Mouse (Mus musculus): ENCODE data around the gene Klhl26. TPM values are rescaled to one million over a fixed set of nuclear protein-coding genes. Genes with fewer than 3 reads are reported as not detected.

Klhl26 gene
- polyA plus RNA-seq, 1 experiment = not detected

DNA sequence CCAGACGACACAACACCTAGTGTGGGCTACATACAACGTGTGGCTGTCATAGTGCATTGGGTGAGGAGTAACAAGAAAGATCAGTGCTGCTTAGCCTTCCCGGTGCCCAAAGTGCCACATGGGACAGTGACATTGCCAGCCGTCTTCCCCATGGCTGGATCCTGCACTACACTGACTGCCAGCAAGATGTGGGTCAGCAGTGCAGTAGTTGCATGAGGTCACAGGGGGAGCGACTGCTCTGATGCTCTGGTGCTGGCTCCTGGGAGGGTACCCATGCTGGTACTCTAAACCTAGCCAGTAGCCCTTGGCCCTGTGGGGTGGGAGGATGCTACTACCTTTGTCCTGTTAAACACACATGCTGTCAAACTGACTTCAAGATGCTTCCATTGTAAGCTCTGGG lies 16.6 kb downstream of the Klhl26 start:
- 77% methylated on average over 5 of the region's 5 CpGs for WGBS
- no peak overlapping the region for H3K27ac ChIP-seq (ENCODE audit: insufficient read depth, low read depth, low read length)

DNA sequence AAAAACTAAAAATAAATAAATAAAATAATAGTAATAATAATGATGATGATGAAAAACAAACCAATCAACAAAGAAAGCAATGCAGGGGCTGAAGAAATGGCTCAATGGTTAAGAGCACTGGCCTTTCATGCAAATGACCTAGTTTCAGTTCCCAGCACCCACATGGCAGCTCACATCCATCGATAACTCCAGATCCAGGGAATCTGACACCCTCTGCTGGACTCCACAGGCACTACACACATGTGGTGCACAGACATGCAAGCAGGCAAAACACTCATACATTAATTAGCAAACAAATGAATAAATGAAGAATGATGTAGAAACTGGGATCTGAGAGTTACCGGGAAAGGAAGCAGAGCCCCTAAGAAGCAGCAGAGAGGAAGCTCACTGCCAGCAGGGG lies 17.1 kb downstream of the Klhl26 start:
- TF ChIP-seq POLR2A (IDR thresholded peaks at IDR 0.05; ENCODE audit: insufficient read depth, low read depth, low read length) (no peak), CTCF (IDR thresholded peaks at IDR 0.05; ENCODE audit: insufficient read depth, low read depth, low read length) (no peak)
- WGBS = 96% methylated on average over 2 of the region's 2 CpGs
- Histone ChIP-seq H3K27ac (ENCODE audit: insufficient read depth, low read depth, low read length) (no peak overlapping the region), H3K4me1 (ENCODE audit: control insufficient read depth, insufficient read depth, low read length) (peaks cover 39% of the 10 kb centered on the region), H3K4me3 (ENCODE audit: insufficient read depth, low read depth, low read length) (no peak overlapping the region)

More for the DNA sequence above, 16.6 kb downstream of the Klhl26 start:
- H3K4me3 ChIP-seq (ENCODE audit: insufficient read depth, low read depth, low read length) = no peak overlapping the region
- TF ChIP-seq CTCF (IDR thresholded peaks at IDR 0.05; ENCODE audit: insufficient read depth, low read depth, low read length) (no peak), POLR2A (IDR thresholded peaks at IDR 0.05; ENCODE audit: insufficient read depth, low read depth, low read length) (no peak)
- H3K4me1 ChIP-seq (ENCODE audit: control insufficient read depth, insufficient read depth, low read length) = peaks cover 36% of the 10 kb centered on the region

DNA sequence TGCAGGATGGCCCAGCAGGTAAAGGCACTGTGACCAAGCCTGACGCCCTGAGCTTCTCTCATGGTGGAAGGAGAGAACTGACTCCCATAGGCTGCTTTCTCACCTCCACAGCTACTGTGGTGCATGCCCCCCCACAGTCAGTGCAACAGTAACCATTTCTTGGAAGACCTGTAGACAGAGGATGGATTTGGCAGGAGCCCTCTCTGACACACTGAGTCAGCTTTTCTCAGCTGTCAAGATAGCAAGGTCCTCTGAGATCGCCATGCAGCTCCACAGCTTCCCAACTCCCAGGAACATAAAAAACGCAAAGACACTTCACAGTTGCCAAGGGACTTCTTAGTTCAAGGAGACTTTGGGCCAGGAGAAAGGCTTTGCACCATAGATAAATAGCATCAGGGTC lies 18.3 kb downstream of the Klhl26 start:
- WGBS = 81% methylated on average over 3 of the region's 3 CpGs
- H3K27ac ChIP-seq (ENCODE audit: insufficient read depth, low read depth, low read length) = no peak overlapping the region
- H3K4me3 ChIP-seq (ENCODE audit: insufficient read depth, low read depth, low read length) = no peak overlapping the region
- H3K4me1 ChIP-seq (ENCODE audit: control insufficient read depth, insufficient read depth, low read length) = peaks cover 42% of the 10 kb centered on the region
- TF ChIP-seq CTCF (IDR thresholded peaks at IDR 0.05; ENCODE audit: insufficient read depth, low read depth, low read length) (no peak), POLR2A (IDR thresholded peaks at IDR 0.05; ENCODE audit: insufficient read depth, low read depth, low read length) (no peak)

DNA sequence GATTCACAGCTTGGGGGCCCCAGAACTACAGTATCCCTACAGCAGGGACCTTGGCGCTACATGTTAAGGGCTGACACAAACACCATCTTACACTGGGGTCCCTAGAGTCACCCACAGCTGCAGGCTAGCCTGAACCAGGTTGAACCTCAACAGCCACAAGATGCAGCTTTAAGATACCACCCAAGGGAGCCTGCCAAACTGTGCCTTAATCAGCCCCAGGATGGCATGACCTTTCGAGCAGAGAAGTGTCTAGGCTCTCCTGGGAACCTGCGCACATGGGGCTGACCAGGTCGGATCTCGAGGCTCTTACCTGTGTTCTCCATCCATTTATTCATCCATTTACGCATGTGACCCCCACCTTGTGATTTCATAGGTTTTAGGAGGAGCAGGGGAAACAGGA lies 18.9 kb downstream of the Klhl26 start:
- Histone ChIP-seq H3K27ac (ENCODE audit: insufficient read depth, low read depth, low read length) (no peak overlapping the region), H3K4me3 (ENCODE audit: insufficient read depth, low read depth, low read length) (no peak overlapping the region), H3K4me1 (ENCODE audit: control insufficient read depth, insufficient read depth, low read length) (peaks cover 43% of the 10 kb centered on the region)
- 93% methylated on average over 6 of the region's 6 CpGs for WGBS
- no peak for TF ChIP-seq POLR2A (IDR thresholded peaks at IDR 0.05; ENCODE audit: insufficient read depth, low read depth, low read length)
- no peak for TF ChIP-seq CTCF (IDR thresholded peaks at IDR 0.05; ENCODE audit: insufficient read depth, low read depth, low read length)

DNA sequence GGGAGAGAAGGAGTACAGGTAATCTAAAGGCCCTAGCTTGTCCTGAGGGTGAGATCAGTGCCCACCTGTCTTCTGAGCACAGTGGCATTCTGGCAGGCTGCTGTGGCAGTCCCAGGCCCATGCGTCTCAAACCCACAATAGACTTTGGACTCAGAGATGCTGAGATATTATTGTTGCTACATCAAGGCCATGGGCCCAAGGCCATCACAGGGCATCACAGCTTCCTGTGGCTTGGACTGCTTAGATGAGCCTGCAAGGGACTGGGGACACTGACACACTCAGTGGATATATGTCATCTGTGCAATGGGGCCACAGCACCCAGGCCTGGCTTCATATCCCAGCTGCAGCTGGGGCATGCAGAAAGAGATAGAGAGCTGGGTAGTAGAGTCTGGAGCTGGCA lies 19.8 kb downstream of the Klhl26 start:
- WGBS = 95% methylated on average over 1 of the region's 1 CpGs
- Histone ChIP-seq H3K4me1 (ENCODE audit: control insufficient read depth, insufficient read depth, low read length) (peaks cover 36% of the 10 kb centered on the region), H3K27ac (ENCODE audit: insufficient read depth, low read depth, low read length) (no peak overlapping the region), H3K4me3 (ENCODE audit: insufficient read depth, low read depth, low read length) (no peak overlapping the region)
- TF ChIP-seq CTCF (IDR thresholded peaks at IDR 0.05; ENCODE audit: insufficient read depth, low read depth, low read length) (no peak), POLR2A (IDR thresholded peaks at IDR 0.05; ENCODE audit: insufficient read depth, low read depth, low read length) (no peak)

DNA sequence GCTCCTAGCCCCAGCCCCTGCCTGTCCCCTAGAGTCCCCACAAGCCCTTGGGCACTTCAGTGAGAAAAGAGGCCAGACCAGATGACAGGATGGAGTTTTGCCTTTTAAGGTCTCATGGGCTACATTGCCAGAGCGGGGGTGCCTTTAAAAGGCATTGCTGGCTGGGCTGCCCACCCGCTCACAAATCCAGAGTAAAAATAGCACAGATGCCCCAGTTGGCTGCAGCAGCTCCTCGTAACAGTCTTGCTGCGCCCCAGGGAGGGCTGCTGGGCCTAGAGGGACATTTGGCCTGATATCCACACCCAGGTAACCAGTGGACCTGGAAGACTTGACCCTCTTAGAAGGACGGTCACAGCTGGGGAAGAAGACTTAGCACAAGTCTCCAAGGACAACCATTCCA lies 22.9 kb downstream of the Klhl26 start:
- peaks cover 24% of the 10 kb centered on the region for H3K4me1 ChIP-seq (ENCODE audit: control insufficient read depth, insufficient read depth, low read length)
- peak overlapping the region; percentile 53; the same call in 1 of the 2 replicates for H3K27ac ChIP-seq (ENCODE audit: insufficient read depth, low read depth, low read length)
- no peak overlapping the region for H3K4me3 ChIP-seq (ENCODE audit: insufficient read depth, low read depth, low read length)
- WGBS = 45% methylated on average over 5 of the region's 5 CpGs
- TF ChIP-seq POLR2A (IDR thresholded peaks at IDR 0.05; ENCODE audit: insufficient read depth, low read depth, low read length) (no peak), CTCF (IDR thresholded peaks at IDR 0.05; ENCODE audit: insufficient read depth, low read depth, low read length) (no peak)

DNA sequence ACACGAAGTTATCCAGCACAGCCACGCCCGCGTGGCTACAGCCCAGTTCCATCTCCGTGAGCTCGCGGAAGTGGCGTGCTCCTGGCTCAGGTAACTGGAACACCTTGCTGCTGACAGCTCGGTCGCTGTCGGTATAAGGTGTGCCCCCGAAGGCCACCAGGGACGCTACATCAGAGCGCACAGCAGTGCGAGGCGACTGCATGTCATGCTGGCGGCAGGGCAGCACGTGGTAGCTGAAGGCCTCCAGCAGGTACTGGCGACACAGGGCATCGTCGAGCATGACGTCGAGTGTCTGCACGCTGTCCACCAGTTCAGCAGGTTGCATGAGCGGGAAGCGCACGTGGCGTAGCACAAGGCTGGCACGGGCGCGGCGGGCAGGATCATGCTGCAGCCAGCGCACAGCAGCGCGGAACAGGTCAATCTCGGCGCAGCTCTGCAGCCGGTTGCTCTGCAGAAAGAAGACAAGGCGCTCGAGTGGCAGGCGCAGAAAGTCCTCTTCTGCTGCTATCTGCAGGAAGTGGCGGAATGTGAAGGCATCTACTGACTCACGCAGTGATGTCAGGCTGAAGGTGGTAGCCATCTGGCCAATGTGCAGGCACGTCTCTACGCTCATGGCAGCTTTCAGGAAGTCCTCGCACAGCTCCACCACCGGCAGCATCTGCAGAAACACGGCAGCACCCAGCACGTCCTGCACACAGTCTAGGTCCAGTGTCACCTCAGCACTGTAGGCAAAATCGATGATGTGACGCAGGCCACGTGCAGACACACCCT lies 24.4 kb downstream of the Klhl26 start:
- Histone ChIP-seq H3K4me1 (ENCODE audit: control insufficient read depth, insufficient read depth, low read length) (peaks cover 24% of the 10 kb centered on the region), H3K4me3 (ENCODE audit: insufficient read depth, low read depth, low read length) (no peak overlapping the region), H3K27ac (ENCODE audit: insufficient read depth, low read depth, low read length) (no peak overlapping the region)
- TF ChIP-seq CTCF (IDR thresholded peaks at IDR 0.05; ENCODE audit: insufficient read depth, low read depth, low read length) (no peak), POLR2A (IDR thresholded peaks at IDR 0.05; ENCODE audit: insufficient read depth, low read depth, low read length) (no peak)
- 80% methylated on average over 52 of the region's 52 CpGs for WGBS

DNA sequence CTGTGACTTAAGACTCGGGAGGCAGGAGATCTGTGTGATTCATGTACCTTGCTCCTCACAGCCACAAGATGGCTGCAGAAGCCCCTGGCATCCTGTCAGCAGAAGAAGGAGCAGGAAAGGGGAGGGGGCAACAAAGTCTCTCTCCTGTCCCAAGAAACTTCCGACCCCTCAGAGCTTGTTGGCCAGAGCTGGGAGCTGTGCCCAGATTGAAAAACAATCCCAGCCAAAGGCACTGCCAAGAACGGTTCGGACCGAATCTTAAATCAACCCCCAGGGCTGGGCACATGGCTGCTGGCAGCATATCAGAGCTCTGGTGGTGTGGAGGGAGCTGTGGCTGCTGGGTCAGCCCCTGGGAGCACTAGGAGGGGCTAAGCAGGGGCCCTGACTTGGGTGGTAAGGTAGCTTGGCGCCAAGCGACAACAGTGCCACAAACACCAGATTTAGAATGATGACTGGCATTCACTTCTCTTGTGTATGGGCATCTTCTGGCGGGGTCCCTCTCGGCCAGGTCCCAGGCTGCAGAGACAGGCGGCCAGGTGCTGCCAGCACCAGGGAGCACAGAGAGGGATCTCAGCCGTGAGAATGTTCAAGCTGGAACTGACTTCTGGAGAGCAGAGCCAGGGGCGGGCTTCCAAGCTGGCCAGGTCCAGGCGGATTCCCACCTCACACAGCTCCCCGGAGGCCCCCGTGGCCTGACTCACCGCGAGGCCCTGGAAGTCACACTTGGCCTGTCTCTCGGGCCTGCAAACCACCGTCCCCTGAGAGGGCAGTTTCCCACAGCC lies 28.9 kb downstream of the Klhl26 start:
- TF ChIP-seq POLR2A (IDR thresholded peaks at IDR 0.05; ENCODE audit: insufficient read depth, low read depth, low read length) (no peak), CTCF (IDR thresholded peaks at IDR 0.05; ENCODE audit: insufficient read depth, low read depth, low read length) (no peak)
- no peak overlapping the region for H3K4me3 ChIP-seq (ENCODE audit: insufficient read depth, low read depth, low read length)

DNA sequence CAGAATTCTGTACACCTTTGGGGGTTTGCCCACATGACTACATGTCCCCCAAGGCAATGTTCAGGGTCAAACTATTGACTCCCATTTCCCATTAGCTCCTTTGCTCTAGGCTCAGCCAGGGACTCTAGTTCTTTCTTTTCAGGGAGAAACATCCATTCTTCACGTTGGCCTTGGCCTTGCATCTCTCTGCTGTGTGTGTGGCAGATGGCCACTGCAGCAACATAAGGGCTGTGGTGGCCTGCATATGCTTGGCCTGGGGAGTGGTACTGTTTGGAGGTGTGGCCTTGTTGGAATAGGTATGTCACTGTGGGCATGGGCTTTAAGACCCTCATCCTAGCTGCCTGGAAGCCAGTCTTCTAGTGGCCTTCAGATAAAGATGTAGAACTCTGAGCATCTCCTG lies 30.8 kb downstream of the Klhl26 start:
- H3K27ac ChIP-seq (ENCODE audit: insufficient read depth, low read depth, low read length) = no peak overlapping the region
- H3K4me3 ChIP-seq (ENCODE audit: insufficient read depth, low read depth, low read length) = no peak overlapping the region
- H3K4me1 ChIP-seq (ENCODE audit: control insufficient read depth, insufficient read depth, low read length) = no peaks in the 10 kb centered on the region
- TF ChIP-seq CTCF (IDR thresholded peaks at IDR 0.05; ENCODE audit: insufficient read depth, low read depth, low read length) (no peak), POLR2A (IDR thresholded peaks at IDR 0.05; ENCODE audit: insufficient read depth, low read depth, low read length) (no peak)
- 46% methylated on average over 1 of the region's 1 CpGs for WGBS

More for the DNA sequence above, 28.9 kb downstream of the Klhl26 start:
- Histone ChIP-seq H3K27ac (ENCODE audit: insufficient read depth, low read depth, low read length) (no peak overlapping the region), H3K4me1 (ENCODE audit: control insufficient read depth, insufficient read depth, low read length) (peaks cover 3% of the 10 kb centered on the region; the same call in 1 of the 2 replicates)
- 26% methylated on average over 19 of the region's 19 CpGs for WGBS
